ENCODE assay signal across 25 mouse cellular contexts in genomic region chr16:55843134-55843533, GRCm38 (mm10). TPM values are rescaled to one million over a fixed set of nuclear protein-coding genes. Genes with fewer than 3 reads are reported as not detected.
DNase-seq lines count a peak whose midpoint lies in the region; ATAC-seq and TF ChIP-seq lines count a peak whose summit lies in the region.
"Had no signal": no experiment of that assay in that cellular context is flagged by ENCODE, and none has a peak within 500 bp of the region (broad histone marks: within the 10 kb centered on the region; RNA-seq: fewer than 3 reads in every experiment).

No protein-coding gene starts in this region.

- no peak overlapping the region for H3K9ac ChIP-seq in kidney, postnatal 0 days (ENCODE audit: low read depth, low read length)
- no peak overlapping the region for H3K9ac ChIP-seq in kidney, embryonic 15.5 days
- H3K9ac ChIP-seq: embryonic facial prominence, embryonic 13.5 days; embryonic facial prominence, embryonic 15.5 days; forebrain, embryonic 13.5 days; forebrain, embryonic 15.5 days; forebrain, postnatal 0 days had no signal

- H3K27me3 ChIP-seq in kidney, postnatal 0 days (ENCODE audit: insufficient read depth, low read length), result no peaks in the 10 kb centered on the region
- no peaks in the 10 kb centered on the region for H3K27me3 ChIP-seq in kidney, embryonic 15.5 days
- no peaks in the 10 kb centered on the region for H3K27me3 ChIP-seq in myocyte (ENCODE audit: control insufficient read depth, insufficient read depth, insufficient read length)
- H3K27me3 ChIP-seq: CH12.LX; embryonic facial prominence, embryonic 13.5 days; embryonic facial prominence, embryonic 15.5 days; forebrain, embryonic 13.5 days; forebrain, embryonic 15.5 days had no signal

- TF ChIP-seq POLR2A in myocyte (IDR thresholded peaks at IDR 0.05; ENCODE audit: insufficient read length, low read depth), result no peak

- DNase-seq in kidney, postnatal 0 days (ENCODE audit: low spot score), result peak; percentile 60
- DNase-seq in 3T3-L1 (ENCODE audit: low read depth, low spot score) (peak; percentile 64), NIH3T3 (ENCODE audit: low read depth) (peak; percentile 73)
- DNase-seq in layer of hippocampus, adult 2 months (ENCODE audit: low spot score in 2 of 2), result no peak
- DNase-seq in thymus, postnatal 14 days, result no peak
- DNase-seq: adrenal gland, adult 2 months; adrenal gland, postnatal 10 days; adrenal gland, postnatal 25 days; cerebellum, adult 11 months; cerebellum, adult 18-20 months; cerebellum, adult 8-10 months; cerebellum, adult 9-11 months; cerebellum, postnatal 14 days; cerebellum, postnatal 36 days; embryo, embryonic 11 days; forebrain, postnatal 0 days had no signal

- H3ac ChIP-seq in myocyte (ENCODE audit: control insufficient read depth, insufficient read length), result no peak overlapping the region

- H3K4me3 ChIP-seq in kidney, postnatal 0 days (replicated peaks; ENCODE audit: low read depth, low read length), result no peak overlapping the region
- H3K4me3 ChIP-seq in kidney, embryonic 15.5 days (replicated peaks), result no peak overlapping the region
- H3K4me3 ChIP-seq in myocyte, result no peak overlapping the region
- no peak overlapping the region for H3K4me3 ChIP-seq in layer of hippocampus, adult 2 months
- H3K4me3 ChIP-seq: embryonic facial prominence, embryonic 13.5 days; embryonic facial prominence, embryonic 15.5 days; forebrain, embryonic 13.5 days; forebrain, embryonic 15.5 days had no signal

- H3K79me2 ChIP-seq in myocyte (ENCODE audit: control insufficient read depth, insufficient read depth), result peaks cover 2% of the 10 kb centered on the region

- no peak for TF ChIP-seq CTCF in kidney, postnatal 0 days (IDR thresholded peaks at IDR 0.05; ENCODE audit: low read depth)
- no peak for TF ChIP-seq CTCF in layer of hippocampus, adult 2 months (conservative IDR thresholded peaks at IDR 0.05)

- ATAC-seq in kidney, postnatal 0 days (replicated peaks; ENCODE audit: low FRiP score, low read depth), result no peak
- no peak for ATAC-seq in kidney, embryonic 15.5 days (replicated peaks; ENCODE audit: low FRiP score)
- ATAC-seq: CD4-positive, CD25-positive, alpha-beta regulatory T cell, adult 4 months; forebrain, embryonic 13.5 days; forebrain, embryonic 15.5 days; forebrain, postnatal 0 days had no signal

- peaks cover 9% of the 10 kb centered on the region; the same call in 1 of the 2 replicates for H3K36me3 ChIP-seq in kidney, postnatal 0 days (ENCODE audit: insufficient read depth, low read length)
- H3K36me3 ChIP-seq in kidney, embryonic 15.5 days, result peaks cover 11% of the 10 kb centered on the region
- no peaks in the 10 kb centered on the region for H3K36me3 ChIP-seq in myocyte (ENCODE audit: control insufficient read depth, insufficient read depth)

- no peak overlapping the region for H3K4me2 ChIP-seq in kidney, postnatal 0 days (ENCODE audit: low read length)
- H3K4me2 ChIP-seq in kidney, embryonic 15.5 days, result no peak overlapping the region
- peak overlapping the region; percentile 59 for H3K4me2 ChIP-seq in myocyte (ENCODE audit: low read depth)
- H3K4me2 ChIP-seq: embryonic facial prominence, embryonic 13.5 days; embryonic facial prominence, embryonic 15.5 days; forebrain, embryonic 13.5 days; forebrain, embryonic 15.5 days had no signal

- no peaks in the 10 kb centered on the region; the same call in 1 of the 2 replicates for H3K4me1 ChIP-seq in kidney, postnatal 0 days (replicated peaks; ENCODE audit: insufficient read depth, low read length)
- H3K4me1 ChIP-seq in kidney, embryonic 15.5 days, result peaks cover 6% of the 10 kb centered on the region; the same call in 1 of the 2 replicates
- H3K4me1 ChIP-seq: embryonic facial prominence, embryonic 15.5 days had no signal

- H3K9me3 ChIP-seq in kidney, postnatal 0 days (replicated peaks; ENCODE audit: low read length), result no peaks in the 10 kb centered on the region
- no peaks in the 10 kb centered on the region for H3K9me3 ChIP-seq in kidney, embryonic 15.5 days (replicated peaks)
- H3K9me3 ChIP-seq: embryonic facial prominence, embryonic 15.5 days; forebrain, embryonic 15.5 days; G1E had no signal

- WGBS in kidney, postnatal 0 days, result 68% methylated on average over 5 of the region's 5 CpGs
- WGBS in kidney, embryonic 15.5 days, result 79% methylated on average over 5 of the region's 5 CpGs

- no peak overlapping the region for H3K27ac ChIP-seq in kidney, postnatal 0 days
- H3K27ac ChIP-seq in kidney, embryonic 15.5 days, result no peak overlapping the region
- H3K27ac ChIP-seq in layer of hippocampus, adult 2 months, result no peak overlapping the region
- H3K27ac ChIP-seq: embryonic facial prominence, embryonic 13.5 days; embryonic facial prominence, embryonic 15.5 days; forebrain, embryonic 13.5 days; forebrain, embryonic 15.5 days had no signal

TF ChIP-seq in myocyte, 11 proteins besides CTCF, POLR2A, EP300 and RAD21:
- TF ChIP-seq USF1 (IDR thresholded peaks at IDR 0.05; ENCODE audit: low read depth) (no peak), MYOD1 (IDR thresholded peaks at IDR 0.05; ENCODE audit: control insufficient read depth in 1 of 3, insufficient read length in 2 of 3, low read depth in 2 of 3) (peak in 1 of 3 experiments; percentile 17), CEBPB (IDR thresholded peaks at IDR 0.05; ENCODE audit: insufficient read depth, poor library complexity, severe bottlenecking) (0 out of 2 replicates have a peak, but pooled peaks have one; percentile 17), SRF (IDR thresholded peaks at IDR 0.05; ENCODE audit: control insufficient read depth, insufficient read length, low read depth) (no peak), TCF12 (IDR thresholded peaks at IDR 0.05; ENCODE audit: insufficient read depth, poor library complexity, severe bottlenecking) (no peak), MYOG (IDR thresholded peaks at IDR 0.05; ENCODE audit: control insufficient read depth in 1 of 3, insufficient read depth in 1 of 3, insufficient read length in 2 of 3, low read depth in 2 of 3) (no peak), POLR2AphosphoS2 (IDR thresholded peaks at IDR 0.05; ENCODE audit: insufficient read length, low read depth) (no peak)

RNA-seq across cellular contexts. Expression of gene Nfkbiz, which starts 4.4 kb away (rescaled TPM):
- polyA plus RNA-seq in kidney, postnatal 0 days (2015; fragmentation: Nextera tagmentation; extraction: Ambion mirVana), result 4.9 and 5.8 TPM in 2 replicates
- polyA plus RNA-seq in kidney, embryonic 15.5 days (2015; fragmentation: Nextera tagmentation; extraction: Ambion mirVana), result 3.8 and 4.3 TPM in 2 replicates
- polyA plus RNA-seq in myocyte (2012; fragmentation: generic; extraction: Trizol), result 2.6 TPM
- total RNA-seq in layer of hippocampus, adult 2 months (2021), result 1 to 10 TPM; 5.9 to 8.5 TPM

RNA-seq across cellular contexts. Expression of gene Nxpe3, which starts 52.0 kb away (rescaled TPM):
- polyA plus RNA-seq in kidney, postnatal 0 days (2015; fragmentation: Nextera tagmentation; extraction: Ambion mirVana), result 2.0 and 2.2 TPM in 2 replicates
- 1.6 and 1.9 TPM in 2 replicates for polyA plus RNA-seq in kidney, embryonic 15.5 days (2015; fragmentation: Nextera tagmentation; extraction: Ambion mirVana)
- 0.90 TPM for polyA plus RNA-seq in myocyte (2012; fragmentation: generic; extraction: Trizol)
- 10 to 100 TPM; 11.6 to 11.7 TPM for total RNA-seq in layer of hippocampus, adult 2 months (2021)

Comparison
In these comparisons a context has a peak if more than half of its experiments do, and no peak if none do; other contexts are left out.
1. DNase-seq: peak in kidney, postnatal 0 days (single experiment), 3T3-L1 (single experiment) and NIH3T3 (single experiment); none in layer of hippocampus, adult 2 months (0 of 2) and thymus, postnatal 14 days (single experiment).